Mouse (Mus musculus): ENCODE results near the gene Fgf6. TPM values are rescaled to one million over a fixed set of nuclear protein-coding genes. Genes with fewer than 3 reads are reported as not detected.

Gene Fgf6
- total RNA-seq (2021), result not detected in 2 replicates
- long read RNA-seq, experiment 1, result 0 reads
- long read RNA-seq, experiment 2, result 0 reads

DNA sequence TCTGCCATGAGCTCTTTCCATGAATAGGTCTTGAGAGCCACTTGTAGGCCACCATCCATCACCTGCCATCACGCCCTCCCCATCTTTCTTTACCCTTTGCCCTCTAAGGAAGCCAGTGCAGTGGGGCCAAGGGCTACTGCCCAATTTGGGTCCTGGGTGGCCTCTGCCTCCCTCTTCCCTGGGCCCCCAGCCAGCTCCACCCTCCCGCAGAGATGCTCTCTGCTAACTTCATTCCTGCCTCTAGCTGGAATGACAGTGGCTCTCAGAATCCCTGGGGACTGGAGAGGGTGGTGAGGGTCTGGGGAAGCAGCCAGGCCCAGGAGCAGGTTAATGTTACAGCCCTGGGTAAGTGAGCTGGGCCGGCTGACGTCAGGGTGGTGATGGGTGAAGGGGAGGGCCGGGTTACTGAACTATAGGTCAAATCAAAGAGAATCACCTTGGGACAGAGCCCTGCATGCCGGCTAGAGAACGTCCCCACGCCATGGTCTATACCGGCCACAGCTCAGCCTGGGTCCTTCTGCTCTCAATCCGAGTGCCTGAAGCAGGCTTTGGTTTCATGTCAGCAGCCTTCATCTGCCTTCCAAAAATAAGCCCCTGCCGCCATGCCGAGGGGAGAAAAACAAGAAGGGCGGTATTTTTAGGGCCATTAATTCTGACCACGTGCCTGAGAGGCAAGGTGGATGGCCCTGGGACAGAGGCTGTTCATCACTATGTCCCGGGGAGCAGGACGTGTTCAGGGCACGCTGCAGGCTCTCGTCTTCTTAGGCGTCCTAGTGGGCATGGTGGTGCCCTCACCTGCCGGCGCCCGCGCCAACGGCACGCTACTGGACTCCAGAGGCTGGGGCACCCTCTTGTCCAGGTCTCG is at the start of gene Fgf6:
Fgf6 (plus strand) TSS at position 681 of the 865 bp plus-strand sequence.
- DNase-seq, result no peak

DNA sequence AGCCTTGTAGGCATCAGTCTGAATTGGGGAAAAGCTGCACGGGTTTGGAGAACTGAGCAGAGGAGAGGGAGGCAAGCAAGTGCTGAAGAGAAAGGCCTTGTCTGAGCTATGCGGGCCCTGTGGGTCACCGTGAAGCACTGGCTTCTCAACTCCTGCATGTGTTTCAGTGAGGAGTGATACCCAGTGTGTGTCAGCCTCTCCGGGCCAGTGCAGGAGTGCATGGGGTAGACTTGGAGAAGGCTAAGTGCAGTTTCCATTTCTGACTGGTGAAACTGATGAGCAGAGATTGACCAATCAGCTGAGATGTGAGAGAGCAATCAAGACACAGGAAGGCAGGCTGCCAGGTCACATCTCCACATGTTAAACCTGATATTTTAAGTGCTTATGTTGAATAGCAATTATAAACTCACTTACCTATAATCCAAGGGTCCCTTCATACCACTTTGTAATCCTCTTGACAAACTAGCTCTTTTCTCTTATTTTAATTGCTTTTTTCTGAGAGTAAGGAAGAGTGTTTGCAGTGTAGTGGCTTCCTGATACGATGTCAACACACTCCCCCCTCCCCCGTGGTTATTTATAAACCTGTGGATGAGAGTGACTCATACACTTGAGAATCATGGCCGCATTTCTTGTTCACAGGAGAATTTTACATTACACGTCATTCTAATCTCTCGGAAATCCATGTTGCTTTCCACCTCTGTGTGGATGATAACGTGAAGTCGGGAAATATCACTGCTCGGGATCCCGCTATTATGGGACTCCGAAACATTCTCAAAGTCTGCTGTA is 49.0 kb upstream of the Fgf6 start:
- DNase-seq, result no peak

DNA sequence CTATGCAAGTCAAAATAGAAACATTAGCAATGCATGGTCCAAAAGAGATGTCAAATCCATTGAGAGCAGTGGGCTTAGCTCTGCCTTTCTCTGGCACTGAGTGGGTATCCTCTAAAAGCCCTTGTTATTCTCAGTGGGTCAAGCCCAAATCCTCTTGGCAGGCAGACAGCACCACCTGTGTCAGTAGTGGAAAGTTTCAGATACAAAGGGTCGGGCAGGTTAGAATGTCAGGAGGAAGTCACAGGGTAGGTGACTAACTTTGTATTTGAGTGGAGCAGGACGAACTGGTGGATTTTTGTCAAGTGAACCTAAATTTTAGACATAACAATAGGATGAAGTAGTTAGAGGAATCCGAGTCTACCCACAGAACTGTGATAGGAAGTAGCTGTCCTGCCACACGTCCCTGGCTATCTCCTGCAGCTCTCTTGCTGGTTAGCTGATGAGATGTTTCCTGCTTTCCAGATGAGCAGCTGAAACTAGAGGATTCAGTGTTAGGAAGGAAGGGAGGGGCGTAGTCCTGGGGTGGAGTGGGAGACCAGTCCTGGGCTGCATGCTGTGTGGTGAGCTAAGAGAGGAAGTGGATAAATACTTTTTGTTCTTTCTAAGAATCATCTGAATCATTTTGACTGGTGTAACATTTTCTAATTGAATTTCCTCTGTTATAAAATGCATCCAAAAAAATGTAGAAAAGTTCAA is 33.7 kb upstream of the Fgf6 start:
- peak; percentile 5 for DNase-seq

DNA sequence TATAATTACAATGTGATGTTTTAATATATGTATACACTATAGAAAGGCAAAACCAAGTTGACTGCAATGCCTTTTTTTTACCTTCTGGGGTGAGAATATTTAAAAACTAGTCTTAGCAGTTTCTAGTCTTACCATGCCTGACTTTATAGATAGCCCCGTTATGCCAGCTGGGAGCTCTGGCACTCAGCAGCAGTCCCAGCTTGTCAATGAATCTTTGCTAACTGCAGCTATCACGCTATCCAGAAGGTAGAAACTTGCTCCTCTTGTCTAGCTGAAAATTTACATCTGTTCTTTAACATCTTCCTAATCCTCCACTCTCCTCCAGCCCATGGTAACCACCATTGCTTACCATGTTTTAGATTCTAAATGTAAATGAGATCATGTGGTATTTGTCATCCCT is 21.7 kb upstream of the Fgf6 start:
- DNase-seq, result no peak

DNA sequence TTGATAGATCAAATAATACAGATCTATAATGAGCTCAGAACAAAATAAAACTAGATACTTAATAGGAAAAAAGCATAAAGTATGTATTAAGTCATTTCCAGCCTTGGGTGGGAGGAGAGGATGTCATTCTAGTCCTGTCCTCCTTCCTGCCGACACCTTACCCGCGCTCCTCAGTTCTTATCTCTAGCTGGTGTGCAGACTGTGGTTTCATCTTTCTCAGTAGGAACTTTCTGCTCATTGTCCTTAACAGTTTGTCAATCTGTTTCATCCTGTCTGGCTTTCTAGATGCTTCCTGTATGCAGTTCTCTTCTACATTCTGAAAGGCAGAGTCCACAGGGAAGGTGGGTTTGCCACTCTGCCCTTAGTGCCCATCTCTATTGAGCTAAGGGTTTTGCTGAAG is 19.9 kb upstream of the Fgf6 start:
- no peak for DNase-seq

DNA sequence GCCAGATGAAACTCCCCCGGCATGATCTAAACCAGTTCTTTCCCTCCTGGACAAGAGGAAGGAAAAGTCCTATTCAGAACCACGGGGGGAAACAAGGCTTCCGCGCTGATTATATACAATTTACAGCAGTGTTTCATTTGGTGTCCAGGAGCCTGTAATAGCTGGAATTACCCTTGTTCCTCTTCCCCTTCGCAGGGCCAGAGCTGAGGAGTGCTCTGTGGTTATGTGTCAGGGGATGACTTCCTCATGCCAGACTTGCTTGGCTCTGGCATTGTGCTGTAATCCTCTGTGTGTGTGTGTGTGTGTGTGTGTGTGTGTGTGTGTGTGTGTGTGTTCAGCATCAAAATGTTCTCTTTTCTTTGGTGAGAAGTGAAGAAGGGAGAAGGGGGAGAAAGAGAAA is 19.0 kb upstream of the Fgf6 start:
- no peak for DNase-seq

DNA sequence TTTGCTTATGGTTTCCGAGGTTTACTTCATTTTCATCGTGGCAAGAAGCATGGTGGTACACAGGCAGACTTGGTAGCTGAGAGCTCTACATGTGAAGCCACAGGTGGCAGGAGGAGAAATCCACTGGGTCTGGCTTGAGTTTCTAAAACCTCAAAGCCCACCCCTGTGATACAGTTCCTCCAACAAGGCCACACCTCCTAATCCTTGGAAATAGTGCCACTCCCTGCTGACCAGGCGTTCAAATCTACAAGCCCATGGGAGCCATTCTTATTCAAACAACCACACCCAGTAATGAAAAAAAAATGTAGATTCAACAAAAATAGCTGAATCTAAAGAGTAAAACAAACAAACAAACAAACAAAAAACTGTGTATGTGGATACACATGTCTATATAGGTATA is 9.7 kb upstream of the Fgf6 start:
- no peak for DNase-seq

DNA sequence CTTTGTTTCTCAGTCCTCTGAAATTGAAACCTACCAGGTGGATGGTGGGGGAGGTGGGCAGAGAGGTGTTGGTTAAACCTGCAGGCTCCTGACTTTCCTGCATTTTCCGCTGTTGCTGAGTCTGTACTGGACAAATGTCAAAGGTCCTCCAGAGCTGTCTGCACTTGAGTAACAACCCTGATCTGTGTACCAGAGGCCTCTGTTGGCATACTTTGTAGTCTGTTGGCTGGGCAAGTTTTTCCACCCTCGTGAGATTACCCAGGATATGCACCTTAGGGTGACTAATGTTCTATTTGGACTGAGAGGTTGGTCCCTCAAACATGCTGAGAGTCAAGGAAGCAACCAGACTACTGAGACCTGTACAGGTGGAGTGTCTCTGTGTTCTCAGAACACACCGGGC is 8.8 kb upstream of the Fgf6 start:
- DNase-seq, result no peak

DNA sequence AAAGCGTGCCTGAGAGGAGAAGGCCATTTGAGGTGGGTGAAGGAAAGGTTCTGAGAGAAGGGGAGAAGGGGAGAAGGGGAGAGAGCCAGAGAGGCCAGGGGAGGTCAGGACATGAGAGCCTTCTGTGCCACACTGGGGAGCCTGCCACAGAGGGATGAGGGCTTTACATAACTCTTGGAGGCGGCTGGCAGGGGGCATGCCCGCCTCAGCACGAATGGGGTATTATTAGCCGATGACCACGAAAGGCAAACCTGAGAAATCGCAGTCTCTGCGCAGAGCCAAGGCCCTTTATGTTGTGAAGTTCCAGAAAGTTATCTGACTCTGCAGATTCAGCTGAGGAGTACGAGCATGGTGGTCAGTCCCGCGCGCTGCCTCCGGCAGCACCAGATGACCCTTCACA is 5.4 kb upstream of the Fgf6 start:
- no peak for DNase-seq

DNA sequence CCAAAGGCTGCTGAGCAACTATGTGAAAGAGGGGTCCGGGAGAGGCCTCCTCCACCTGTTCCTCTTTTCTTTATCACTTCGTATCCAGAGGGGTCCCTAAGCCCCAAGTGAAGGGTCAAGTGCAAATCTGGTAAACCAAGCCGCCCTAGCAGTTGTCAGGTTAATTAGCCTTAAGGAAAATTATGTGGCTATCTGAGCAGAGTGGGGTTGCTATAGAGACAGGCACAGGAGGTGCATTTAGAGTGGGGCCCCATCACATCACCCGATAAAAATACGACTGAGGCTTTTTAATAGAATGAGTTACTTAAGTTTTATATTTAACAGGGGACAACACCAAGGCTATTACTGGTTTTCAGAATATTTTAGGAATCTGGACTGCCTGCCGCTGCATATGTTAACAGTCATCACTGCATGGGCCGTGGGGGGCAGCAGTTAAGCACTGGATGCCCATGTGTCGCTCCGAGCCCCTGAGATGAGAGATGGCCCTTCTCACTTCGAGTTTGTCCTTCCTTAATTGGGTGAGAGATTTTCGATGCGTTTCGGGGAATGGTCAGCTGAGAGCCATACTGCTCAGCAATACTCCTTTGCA is 3.3 kb upstream of the Fgf6 start:
- no peak for DNase-seq

DNA sequence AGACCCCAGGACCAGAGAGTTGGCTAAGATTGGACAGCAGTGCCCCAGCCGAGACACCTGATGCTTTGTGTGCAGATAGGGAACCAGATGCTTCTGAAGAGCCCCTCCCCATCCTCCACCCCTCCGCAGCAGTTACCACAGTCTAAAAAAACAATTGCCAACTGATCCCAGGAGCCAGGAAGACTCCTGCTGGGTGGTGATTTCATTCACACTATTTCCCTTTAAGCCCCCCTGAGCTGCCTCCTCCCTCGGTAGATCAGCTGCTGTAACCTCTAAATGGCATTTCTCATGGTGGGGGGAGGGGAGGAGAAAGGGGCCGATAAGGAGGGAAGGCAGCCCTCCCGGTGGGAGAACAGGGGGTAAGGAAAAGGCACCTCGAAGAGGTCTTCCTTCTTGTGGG is 3.9 kb downstream of the Fgf6 start:
- no peak for DNase-seq

DNA sequence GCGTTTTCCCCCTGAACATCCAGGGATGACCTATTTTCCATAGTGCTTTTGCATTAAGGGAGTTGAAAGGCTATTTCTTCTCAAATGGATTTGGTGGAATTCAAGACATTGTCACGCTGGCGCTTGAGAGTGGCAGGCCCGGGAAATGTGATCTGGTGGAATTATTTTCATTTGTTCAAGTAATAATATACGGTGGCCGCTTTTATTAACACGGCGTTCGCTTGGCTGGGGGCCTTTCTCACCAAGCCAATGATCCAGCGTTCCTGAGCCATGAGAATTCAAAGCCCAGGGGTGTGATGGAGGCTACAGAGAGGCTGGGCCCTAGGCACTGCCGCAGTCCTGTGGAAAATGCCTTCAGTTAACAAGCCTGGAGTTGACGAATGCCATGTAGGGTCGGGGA is 5.0 kb downstream of the Fgf6 start:
- DNase-seq, result no peak

DNA sequence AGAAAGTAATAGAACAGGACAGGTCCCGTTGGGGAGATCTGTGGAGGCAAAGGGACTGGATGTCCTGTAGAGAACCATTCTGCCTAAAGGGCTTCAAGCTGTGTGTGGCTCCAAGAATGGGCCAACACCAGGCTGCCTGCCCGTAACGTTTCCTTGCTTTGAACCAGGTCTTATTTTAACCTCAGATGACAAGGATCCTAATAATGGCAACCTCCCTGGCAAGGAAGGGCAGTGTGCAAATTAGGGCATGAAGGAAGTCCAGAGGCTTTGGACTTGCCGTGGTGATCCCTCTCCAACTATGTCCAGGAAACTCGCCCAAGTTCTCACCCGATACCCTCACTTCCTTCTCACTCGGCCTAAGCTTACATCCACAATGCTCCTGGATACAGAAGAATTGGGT is 9.4 kb downstream of the Fgf6 start:
- no peak for DNase-seq

DNA sequence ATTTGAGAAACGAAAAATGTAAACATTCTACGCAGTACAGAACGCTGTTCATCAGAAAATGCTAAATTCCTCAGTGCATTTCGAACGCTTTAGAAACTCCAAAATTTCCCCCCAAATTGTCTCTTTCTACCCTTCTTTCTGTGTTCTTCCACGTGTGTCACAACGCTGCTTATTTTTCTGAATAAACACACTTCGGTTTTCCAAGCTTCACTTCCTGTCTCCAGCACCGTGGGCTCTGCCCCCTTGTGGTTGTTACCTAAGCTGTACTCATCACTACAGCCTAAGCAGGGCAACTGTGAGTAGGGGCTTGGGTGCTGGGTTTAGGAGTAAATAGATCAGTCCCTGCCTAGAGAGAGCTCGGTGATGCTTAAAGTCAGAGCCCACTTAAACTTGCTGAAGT is 19.4 kb downstream of the Fgf6 start:
- peak; percentile 22 for DNase-seq

DNA sequence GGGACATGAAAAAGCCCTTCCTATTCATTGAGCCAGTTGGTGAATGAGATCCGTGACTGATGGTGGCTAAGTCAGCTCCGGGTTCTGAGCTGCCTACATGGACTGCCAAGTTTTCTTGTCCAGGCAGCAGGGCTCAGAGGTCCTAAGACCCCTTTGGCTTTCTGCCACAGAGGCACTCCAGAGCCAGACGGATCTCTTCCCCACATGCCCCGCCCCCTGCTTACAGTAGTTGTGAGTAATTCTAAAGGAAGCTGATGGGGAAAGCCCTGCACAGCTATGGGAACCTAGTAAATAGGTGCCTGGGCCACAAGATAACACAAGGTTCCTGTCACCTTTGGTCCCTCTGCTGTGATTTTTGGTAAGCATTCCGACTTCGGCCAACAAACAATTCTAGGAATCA is 29.5 kb downstream of the Fgf6 start:
- DNase-seq, result no peak

DNA sequence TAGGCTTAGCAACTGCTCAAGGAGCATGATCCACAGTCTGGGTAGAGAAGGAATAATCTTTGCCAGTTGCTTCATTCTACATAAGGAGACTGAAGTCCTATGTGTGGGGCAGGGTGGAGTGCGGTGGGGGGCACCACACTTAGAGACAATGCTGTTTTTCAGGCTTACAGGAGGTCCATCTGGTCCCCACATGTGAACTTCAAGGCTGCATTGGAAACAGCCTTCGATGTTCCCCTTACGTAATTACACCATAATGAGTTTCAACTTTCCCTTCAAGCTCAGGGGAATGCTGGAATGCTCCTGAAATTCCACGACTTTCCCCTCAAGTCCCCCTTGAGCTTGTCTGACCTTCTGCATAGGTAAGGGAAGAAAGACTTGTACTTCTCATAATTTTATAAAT is 35.5 kb downstream of the Fgf6 start:
- DNase-seq, result no peak

DNA sequence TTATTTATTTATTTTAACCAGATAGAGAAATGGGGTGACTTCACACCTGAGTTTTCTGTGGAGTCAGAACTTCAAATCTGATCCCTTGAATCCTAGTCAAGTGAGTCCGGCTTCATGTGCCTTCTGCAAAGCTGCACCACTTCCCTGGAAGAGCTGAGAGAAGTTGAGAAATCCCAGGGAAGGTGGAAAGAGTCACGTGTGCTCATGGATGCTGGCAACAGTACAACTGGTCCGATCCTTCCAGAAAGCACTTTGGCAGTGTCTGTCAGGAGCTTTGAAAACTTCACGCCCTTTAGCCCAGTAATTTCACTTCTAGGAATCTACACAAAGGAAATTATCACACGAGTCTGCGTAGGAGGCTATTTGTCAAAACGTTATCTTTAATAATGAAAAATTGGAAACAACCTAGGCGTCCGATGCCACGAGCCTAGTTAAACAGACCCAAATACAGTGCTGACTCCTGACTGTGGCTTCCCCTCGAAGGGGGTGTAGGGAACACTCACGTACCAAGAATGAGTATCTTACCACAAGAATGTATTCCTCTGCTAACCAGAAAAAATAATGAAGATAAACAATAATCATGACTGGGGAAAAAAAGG is 41.7 kb downstream of the Fgf6 start:
- peak; percentile 22 for DNase-seq

DNA sequence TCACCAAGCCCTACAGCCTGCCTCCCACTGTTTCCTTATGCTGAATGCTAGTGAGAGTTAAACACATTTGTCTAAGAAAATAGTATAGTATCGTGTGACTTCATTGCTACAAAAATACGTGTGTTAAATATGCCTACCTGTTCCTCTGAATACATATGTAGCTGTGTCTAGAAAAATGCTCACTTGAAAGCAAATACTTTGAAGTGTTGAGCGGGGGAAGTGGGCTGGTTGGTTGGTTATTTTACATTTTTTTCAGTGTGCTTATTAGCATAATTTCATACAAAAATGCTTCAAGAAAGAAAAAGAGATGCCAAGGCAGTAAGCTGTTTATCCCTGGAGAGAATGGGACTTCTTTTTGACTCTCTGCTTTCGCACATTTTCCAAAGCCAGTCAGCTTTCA is 44.6 kb downstream of the Fgf6 start:
- DNase-seq, result no peak

DNA sequence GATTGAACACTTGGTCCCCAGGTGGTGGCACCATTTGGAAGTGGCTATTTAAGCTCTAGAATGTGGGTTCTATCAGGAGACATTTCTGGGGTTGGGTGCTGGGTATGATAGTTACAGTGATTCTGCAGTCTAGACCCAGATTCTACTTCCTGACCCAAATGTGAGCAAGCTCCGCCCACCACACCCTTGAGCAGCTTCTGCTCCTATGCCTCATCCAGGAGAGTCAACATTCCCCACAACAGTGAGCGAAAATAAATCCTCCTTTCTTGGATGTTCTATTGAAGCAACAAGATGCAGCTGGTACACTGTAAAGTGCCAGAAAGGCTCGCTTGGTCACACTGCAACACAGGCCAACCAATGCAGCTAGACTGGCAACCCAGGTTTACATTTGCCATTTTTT is 48.5 kb downstream of the Fgf6 start:
- DNase-seq, result no peak

DNA sequence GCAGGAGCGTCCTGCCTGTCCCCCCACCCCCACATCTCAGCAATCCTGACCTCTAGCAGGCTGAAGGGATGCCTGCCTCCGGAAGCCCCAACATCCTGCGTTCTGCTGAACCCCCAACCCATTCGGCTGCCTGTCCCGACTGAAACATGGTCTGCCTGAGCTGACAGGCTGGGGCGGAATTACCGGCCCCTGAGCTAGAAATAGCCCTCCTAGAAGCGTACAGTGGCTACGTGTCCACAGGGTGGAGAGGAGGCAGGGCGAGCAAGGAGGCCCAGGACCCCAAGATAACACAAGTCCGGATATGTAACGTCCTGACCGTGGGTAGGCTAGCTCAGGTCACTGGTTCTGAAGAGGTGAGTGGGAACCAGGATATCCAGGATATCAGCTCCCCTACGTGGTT is 49.4 kb downstream of the Fgf6 start:
- DNase-seq, result peak; percentile 8

DNA sequence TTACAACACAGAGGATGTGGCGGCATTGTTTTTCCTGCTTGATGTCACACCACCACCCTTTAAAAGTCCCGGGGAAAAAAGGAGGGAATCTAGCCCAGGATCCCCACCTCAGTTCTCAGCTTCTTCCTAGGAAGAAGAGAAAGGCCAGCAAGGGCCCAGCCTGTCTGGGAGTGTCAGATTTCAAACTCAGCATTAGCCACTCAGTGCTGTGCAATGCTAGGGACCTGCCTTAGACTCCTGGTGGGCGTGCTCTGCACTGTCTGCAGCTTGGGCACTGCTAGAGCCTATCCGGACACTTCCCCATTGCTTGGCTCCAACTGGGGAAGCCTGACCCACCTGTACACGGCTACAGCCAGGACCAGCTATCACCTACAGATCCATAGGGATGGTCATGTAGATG is 57.4 kb downstream of the Fgf6 start, which contains the start of gene Fgf23:
Fgf23 (plus strand) TSS at position 86 of the 400 bp plus-strand sequence.
- peak; percentile 22 for DNase-seq
